Comparison of ENCODE assay signal across 8 mouse cellular contexts in genomic region chr8:95714837-95715413, GRCm38 (mm10). TPM values are rescaled to one million over a fixed set of nuclear protein-coding genes. Genes with fewer than 3 reads are reported as not detected.
DNase-seq lines count a peak whose midpoint lies in the region; ATAC-seq and TF ChIP-seq lines count a peak whose summit lies in the region.

No protein-coding gene starts in this region.

- peak; percentile 39 to 45; a peak in 3 of 4 replicates for TF ChIP-seq EP300 in MEL (IDR thresholded peaks at IDR 0.05; ENCODE audit: low read depth in 1 of 2, low read length in 2 of 2)

- H3K4me1 ChIP-seq in heart, embryonic 12.5 days (replicated peaks): peaks cover 31% of the 10 kb centered on the region
- H3K4me1 ChIP-seq in MEL (ENCODE audit: control insufficient read depth in 1 of 2, insufficient read depth in 2 of 2, low read length in 2 of 2): peaks cover 6 to 14% of the 10 kb centered on the region in 2 experiments
- H3K4me1 ChIP-seq in hindbrain, embryonic 12.5 days: peaks cover 15% of the 10 kb centered on the region

- ATAC-seq in heart, embryonic 12.5 days (ENCODE audit: insufficient number of reproducible peaks, low FRiP score): no peak
- no peak for ATAC-seq in hindbrain, embryonic 12.5 days (ENCODE audit: low FRiP score)
- ATAC-seq in monocyte, adult 5-6 weeks (replicated peaks; ENCODE audit: insufficient number of reproducible peaks, low FRiP score, low TSS enrichment, poor library complexity, severe bottlenecking): no peak

- no peak for TF ChIP-seq POLR2A in MEL (IDR thresholded peaks at IDR 0.05; ENCODE audit: control insufficient read depth in 1 of 2, insufficient read depth in 1 of 2, low read depth in 1 of 2, low read length in 2 of 2, poor library complexity in 1 of 2)

- TF ChIP-seq RAD21 in MEL (IDR thresholded peaks at IDR 0.05; ENCODE audit: low read depth, low read length): no peak

- no peaks in the 10 kb centered on the region for H3K27me3 ChIP-seq in heart, embryonic 12.5 days (replicated peaks)
- no peaks in the 10 kb centered on the region for H3K27me3 ChIP-seq in MEL (ENCODE audit: control insufficient read depth in 1 of 2, insufficient read depth in 2 of 2, low read length in 2 of 2)
- H3K27me3 ChIP-seq in hindbrain, embryonic 12.5 days: no peaks in the 10 kb centered on the region

- peak overlapping the region; percentile 72; the same call in 1 of the 2 replicates for H3K27ac ChIP-seq in heart, embryonic 12.5 days (ENCODE audit: poor library complexity, severe bottlenecking)
- H3K27ac ChIP-seq in MEL (ENCODE audit: control insufficient read depth, low read depth, low read length) (peak overlapping the region; percentile 79), macrophage (no peak overlapping the region)
- H3K27ac ChIP-seq in hindbrain, embryonic 12.5 days: no peak overlapping the region; the same call in 1 of the 2 replicates

- no peak for DNase-seq in heart, adult 9 months (ENCODE audit: low spot score in 2 of 2)
- DNase-seq in MEL (ENCODE audit: low read depth, low spot score): peak; percentile 78
- DNase-seq in retina, postnatal 1 day: no peak
- DNase-seq in adrenal gland, adult 18-20 months (ENCODE audit: low spot score in 2 of 2): no peak

- no peaks in the 10 kb centered on the region for H3K9me3 ChIP-seq in heart, embryonic 12.5 days (replicated peaks)
- H3K9me3 ChIP-seq in MEL (replicated peaks; ENCODE audit: insufficient read depth, low read length): no peaks in the 10 kb centered on the region
- H3K9me3 ChIP-seq in hindbrain, embryonic 12.5 days (replicated peaks): no peaks in the 10 kb centered on the region

- peaks cover 74% of the 10 kb centered on the region for H3K36me3 ChIP-seq in heart, embryonic 12.5 days
- H3K36me3 ChIP-seq in MEL (ENCODE audit: control insufficient read depth in 1 of 2, insufficient read depth in 2 of 2, low read length in 2 of 2) (peaks cover 2 to 15% of the 10 kb centered on the region in 2 experiments; a peak in 3 of 4 replicates), macrophage (ENCODE audit: inconsistent target) (peaks cover 5% of the 10 kb centered on the region)
- H3K36me3 ChIP-seq in hindbrain, embryonic 12.5 days: peaks cover 35% of the 10 kb centered on the region

- H3K79me2 ChIP-seq in MEL (ENCODE audit: control insufficient read depth, insufficient read depth, low read length, poor library complexity) (peaks cover 18% of the 10 kb centered on the region), macrophage (ENCODE audit: inconsistent target) (no peaks in the 10 kb centered on the region)

- H3K4me2 ChIP-seq in heart, embryonic 12.5 days: peak overlapping the region; percentile 79
- peak overlapping the region; percentile 97 for H3K4me2 ChIP-seq in hindbrain, embryonic 12.5 days (replicated peaks)

- 65% methylated on average over 6 of the region's 6 CpGs for WGBS in heart, embryonic 12.5 days
- WGBS in hindbrain, embryonic 12.5 days: 89% methylated on average over 6 of the region's 6 CpGs
- 81% methylated on average over 6 of the region's 6 CpGs for WGBS in macrophage (ENCODE audit: missing documents)

- peak overlapping the region; percentile 90; the same call in 1 of the 2 replicates for H3K9ac ChIP-seq in heart, embryonic 12.5 days
- H3K9ac ChIP-seq in MEL (ENCODE audit: control insufficient read depth, low read depth, low read length, poor library complexity, severe bottlenecking): peak overlapping the region; percentile 70
- H3K9ac ChIP-seq in hindbrain, embryonic 12.5 days: no peak overlapping the region; the same call in 1 of the 2 replicates

- H3K4me3 ChIP-seq in heart, embryonic 12.5 days: peak overlapping the region; percentile 83
- H3K4me3 ChIP-seq in MEL (ENCODE audit: control insufficient read depth in 1 of 2, insufficient read depth in 1 of 2, low read depth in 2 of 2, low read length in 2 of 2) (peak overlapping the region; percentile 77 to 80), macrophage (ENCODE audit: inconsistent target) (peak overlapping the region; percentile 29; the same call in 1 of the 2 replicates)
- peak overlapping the region; percentile 85 for H3K4me3 ChIP-seq in hindbrain, embryonic 12.5 days

- TF ChIP-seq CTCF in MEL (IDR thresholded peaks at IDR 0.05 in 2 of 3, conservative IDR thresholded peaks at IDR 0.05 in 1 of 3; ENCODE audit: control insufficient read depth in 1 of 3, insufficient read depth in 1 of 3, low read depth in 2 of 3, low read length in 3 of 3, poor library complexity in 1 of 3, severe bottlenecking in 1 of 3): no peak

TF ChIP-seq in MEL, 35 proteins besides CTCF, POLR2A, EP300 and RAD21 (continues in another document):
- TF ChIP-seq UBTF (IDR thresholded peaks at IDR 0.05; ENCODE audit: borderline replicate concordance, insufficient read depth, low read depth, low read length) (no peak), SIN3A (IDR thresholded peaks at IDR 0.05; ENCODE audit: low read length) (0 out of 2 replicates have a peak, but pooled peaks have one; percentile 44), TAL1 (IDR thresholded peaks at IDR 0.05; ENCODE audit: low read length) (no peak), NELFE (IDR thresholded peaks at IDR 0.05; ENCODE audit: low read depth, low read length) (0 out of 2 replicates have a peak, but pooled peaks have one; percentile 23), MAZ (IDR thresholded peaks at IDR 0.05; ENCODE audit: low read depth, low read length) (0 out of 2 replicates have a peak, but pooled peaks have one; percentile 54), HCFC1 (IDR thresholded peaks at IDR 0.05; ENCODE audit: low read depth, low read length) (0 out of 2 replicates have a peak, but pooled peaks have one; percentile 10), MYC (IDR thresholded peaks at IDR 0.05; ENCODE audit: low read depth, low read length) (0 out of 2 replicates have a peak, but pooled peaks have one; percentile 3), ZNF384 (IDR thresholded peaks at IDR 0.05; ENCODE audit: low read depth, low read length) (peak; percentile 72), MAFK (IDR thresholded peaks at IDR 0.05; ENCODE audit: borderline replicate concordance, low read depth, low read length) (0 out of 2 replicates have a peak, but pooled peaks have one; percentile 10), ZMIZ1 (IDR thresholded peaks at IDR 0.05; ENCODE audit: low read depth, low read length) (0 out of 2 replicates have a peak, but pooled peaks have one; percentile 32), SMC3 (IDR thresholded peaks at IDR 0.05; ENCODE audit: low read depth, low read length) (peak; percentile 6; the same call in 1 of the 2 replicates), ZC3H11A (IDR thresholded peaks at IDR 0.05; ENCODE audit: low read depth, low read length) (no peak), USF1 (IDR thresholded peaks at IDR 0.05; ENCODE audit: low read depth, low read length) (no peak), GATA1 (IDR thresholded peaks at IDR 0.05; ENCODE audit: low read depth, low read length) (peak; percentile 45; the same call in 1 of the 2 replicates), GABPA (IDR thresholded peaks at IDR 0.05; ENCODE audit: low read depth, low read length) (no peak), POLR2AphosphoS5 (IDR thresholded peaks at IDR 0.05; ENCODE audit: borderline replicate concordance, low read depth, low read length) (no peak), POLR2AphosphoS2 (IDR thresholded peaks at IDR 0.05; ENCODE audit: low read length) (no peak), TCF12 (IDR thresholded peaks at IDR 0.05; ENCODE audit: low read depth, low read length) (peak; percentile 47; the same call in 1 of the 2 replicates), ELF1 (IDR thresholded peaks at IDR 0.05; ENCODE audit: low read depth, low read length) (no peak), ZKSCAN1 (IDR thresholded peaks at IDR 0.05; ENCODE audit: low read depth, low read length) (0 out of 2 replicates have a peak, but pooled peaks have one; percentile 18), MAX (IDR thresholded peaks at IDR 0.05; ENCODE audit: low read length) (peak; percentile 12; the same call in 1 of the 2 replicates), USF2 (IDR thresholded peaks at IDR 0.05; ENCODE audit: borderline replicate concordance in 1 of 2, insufficient read depth in 1 of 2, low read depth in 1 of 2, low read length in 2 of 2) (no peak), ETS1 (IDR thresholded peaks at IDR 0.05; ENCODE audit: low read depth, low read length) (peak; percentile 37; the same call in 1 of the 2 replicates), MYB (IDR thresholded peaks at IDR 0.05; ENCODE audit: low read depth, low read length) (0 out of 2 replicates have a peak, but pooled peaks have one; percentile 35)

RNA-seq across cellular contexts. Expression of gene Setd6, which starts 0.8 kb away (rescaled TPM):
- 18.7 and 20.3 TPM in 2 replicates for polyA plus RNA-seq in heart, embryonic 12.5 days (2016; fragmentation: Nextera tagmentation; extraction: Ambion mirVana)
- total RNA-seq in MEL (2012; rRNA removed): 37.8 and 42.0 TPM in 2 replicates
- polyA plus RNA-seq in MEL (2012; ENCODE audit: insufficient read depth in 1 of 2, insufficient read length in 2 of 2, low read depth in 1 of 2, low replicate concordance in 2 of 2, missing spikeins in 1 of 2) (10 to 100 TPM in 1 of 2 experiments, not detected in 1; 78.4 TPM), macrophage (2018) (9.0 to 20.4 TPM (median 10.3 TPM) in 3 replicates)
- 20.1 and 21.9 TPM in 2 replicates for polyA plus RNA-seq in hindbrain, embryonic 12.5 days (2016; fragmentation: Nextera tagmentation; extraction: Ambion mirVana)
- 10 to 100 TPM in 19 of 26 experiments, 1 to 10 TPM in 7; 3.2 to 29.4 (median 15.9) TPM for total RNA-seq in macrophage (2018; cell fraction: chromatin; rRNA removed)
- total RNA-seq in macrophage (2018; cell fraction: cytosol; rRNA removed): 1 to 10 TPM; 4.5 to 8.3 (median 6.0) TPM
- total RNA-seq in macrophage (2018; cell fraction: nucleus; rRNA removed): 10 to 100 TPM in 22 of 26 experiments, 1 to 10 TPM in 4; 5.3 to 39.5 (median 16.1) TPM
- total RNA-seq in monocyte, adult 5-6 weeks (2017): 28.0 to 35.7 TPM (median 28.3 TPM) in 3 replicates
- total RNA-seq in adrenal gland, adult 18-20 months (2021): 10 to 100 TPM; 29.0 to 38.2 TPM

RNA-seq across cellular contexts. Expression of gene Ndrg4, which starts 38.1 kb away (rescaled TPM):
- polyA plus RNA-seq in heart, embryonic 12.5 days (2016; fragmentation: Nextera tagmentation; extraction: Ambion mirVana): 307 and 309 TPM in 2 replicates
- total RNA-seq in MEL (2012; rRNA removed): 0.15 TPM in 1 of 2 replicates, not detected in the other
- under 1 TPM in 1 of 2 experiments, not detected in 1; 0.28 TPM for polyA plus RNA-seq in MEL (2012; ENCODE audit: insufficient read depth in 1 of 2, insufficient read length in 2 of 2, low read depth in 1 of 2, low replicate concordance in 2 of 2, missing spikeins in 1 of 2)
- 97.1 and 99.0 TPM in 2 replicates for polyA plus RNA-seq in hindbrain, embryonic 12.5 days (2016; fragmentation: Nextera tagmentation; extraction: Ambion mirVana)
- 1 to 10 TPM in 1 of 26 experiments, not detected in 25; 4.6 TPM for total RNA-seq in macrophage (2018; cell fraction: chromatin; rRNA removed)
- total RNA-seq in macrophage (2018; cell fraction: cytosol; rRNA removed): under 1 TPM in 23 of 26 experiments, not detected in 3; 0.07 to 0.75 (median 0.19) TPM
- under 1 TPM in 6 of 26 experiments, not detected in 20; 0.29 to 0.82 (median 0.65) TPM for total RNA-seq in macrophage (2018; cell fraction: nucleus; rRNA removed)
- 0.12 to 0.73 TPM in 2 of 3 replicates, not detected in the other for polyA plus RNA-seq in macrophage (2018)
- not detected in 3 replicates for total RNA-seq in monocyte, adult 5-6 weeks (2017)
- total RNA-seq in adrenal gland, adult 18-20 months (2021): 10 to 100 TPM; 28.2 to 28.7 TPM

Comparison
In these comparisons a context has a peak if more than half of its experiments do, and no peak if none do; other contexts are left out.
1. H3K27ac ChIP-seq: peak in heart, embryonic 12.5 days (single experiment) and MEL (single experiment); none in hindbrain, embryonic 12.5 days (single experiment) and macrophage (single experiment).
2. H3K4me3 ChIP-seq: peak in every context shown above with its lines; median percentile 85 in hindbrain, embryonic 12.5 days; 83 in heart, embryonic 12.5 days; 78 in MEL; 29 in macrophage.
3. RNA of gene Ndrg4, which starts 38.1 kb away (polyA plus RNA-seq): 307 to 309 TPM in heart, embryonic 12.5 days and 97.1 to 99.0 TPM in hindbrain, embryonic 12.5 days; 0.12 to 0.73 TPM in macrophage and 0.28 TPM in MEL; every median in the first group is over 10 times any median in the second.